Mouse (Mus musculus) midbrain, embryonic 16.5 days (tissue): Measurements from ENCODE around the gene Sema5a. TPM values are rescaled to one million over a fixed set of nuclear protein-coding genes. Genes with fewer than 3 reads are reported as not detected.

ENCODE experiments used
- ATAC-seq: fragments of 200-750 bp; cut with Nextera tagmentation; 2 replicates; pipeline ENCODE4 v1.8.0; 2017; ENCODE audit warnings: moderate TSS enrichment
- H3K27ac ChIP-seq: fragments of 300-500 bp; sonication (generic); 2 replicates; pipeline ENCODE4 v1.5.1; 2014; ENCODE audit warnings: mild to moderate bottlenecking, low read length, mixed read lengths
- H3K27me3 ChIP-seq: fragments of 300-500 bp; sonication (generic); 2 replicates; pipeline ENCODE4 v1.6.1; 2014; ENCODE audit warnings: low read depth, low read length, mixed read lengths; ENCODE audit not compliant: control insufficient read depth, insufficient read depth
- H3K36me3 ChIP-seq: fragments of 300-500 bp; sonication (generic); 2 replicates; pipeline ENCODE4 v1.6.1; 2014; ENCODE audit warnings: mild to moderate bottlenecking, low read length, moderate library complexity, mixed read lengths; ENCODE audit not compliant: control insufficient read depth, insufficient read depth
- H3K4me1 ChIP-seq: fragments of 300-500 bp; sonication (generic); 2 replicates; pipeline ENCODE4 v1.6.1; 2014; ENCODE audit warnings: mild to moderate bottlenecking, low read length, mixed read lengths; ENCODE audit not compliant: control insufficient read depth, insufficient read depth
- H3K4me2 ChIP-seq: fragments of 300-500 bp; sonication (generic); 2 replicates; pipeline ENCODE4 v1.6.1; 2014; ENCODE audit warnings: mild to moderate bottlenecking, low read length, mixed read lengths
- H3K4me3 ChIP-seq: fragments of 300-500 bp; sonication (generic); 2 replicates; pipeline ENCODE4 v1.5.1; 2014; ENCODE audit warnings: low read depth, mild to moderate bottlenecking, low read length, moderate library complexity, mixed read lengths
- H3K9ac ChIP-seq: fragments of 300-500 bp; sonication (generic); 2 replicates; pipeline ENCODE4 v1.6.1; 2014; ENCODE audit warnings: low read depth, low read length, mixed read lengths
- H3K9me3 ChIP-seq: fragments of 300-500 bp; sonication (generic); replicated peaks from 2 replicates; pipeline ENCODE4 v1.6.1; 2014; ENCODE audit warnings: mild to moderate bottlenecking, low read length, mixed read lengths; ENCODE audit not compliant: control insufficient read depth, poor library complexity, severe bottlenecking
- WGBS: fragments of 180-500 bp; shearing (Covaris S2); extraction: QIAGEN DNeasy Blood & Tissue Kit; methylation state at CpG from one replicate; pipeline ENCODE4 v1.1.7; 2014; 5-methylcytosine and 5-hydroxymethylcytosine counted together
- polyA plus RNA-seq: library from polyadenylated mRNA; unstranded; fragments of >200 nt; fragmentation: Nextera tagmentation; extraction: Ambion mirVana; gene quantifications from 2 replicates; pipeline ENCODE4 v1.2.1, GENCODE M21; 2015

Gene Sema5a
- polyA plus RNA-seq, 1 experiment from 2014 or later = 7.1 TPM

DNA sequence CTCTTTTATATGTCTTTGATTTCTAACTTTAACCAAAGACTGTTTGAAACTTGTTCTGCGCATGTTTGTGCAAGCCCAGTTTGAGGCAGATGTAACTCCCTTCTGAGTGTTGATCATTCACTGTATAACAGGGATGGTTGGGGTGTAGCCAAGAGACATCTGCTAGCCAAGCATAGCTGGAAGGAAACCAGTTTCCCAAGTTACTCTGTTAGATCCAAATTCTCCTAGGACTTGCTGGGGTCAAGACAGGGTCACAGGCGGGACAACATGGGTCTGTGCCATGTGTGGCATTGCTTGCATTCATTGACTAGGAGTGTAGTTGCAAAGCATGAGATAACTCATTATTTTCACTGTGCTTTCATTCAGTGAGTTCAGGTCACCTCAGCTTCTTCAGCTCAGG, 366.2 kb downstream of the Sema5a start:
- H3K4me3 ChIP-seq = no peak overlapping the region
- WGBS = 95% methylated on average over 2 of the region's 2 CpGs
- H3K27me3 ChIP-seq = no peaks in the 10 kb centered on the region
- no peak overlapping the region for H3K9ac ChIP-seq
- no peaks in the 10 kb centered on the region for H3K36me3 ChIP-seq
- H3K27ac ChIP-seq = no peak overlapping the region
- H3K9me3 ChIP-seq = no peaks in the 10 kb centered on the region
- no peak overlapping the region for H3K4me2 ChIP-seq
- ATAC-seq = no peak
- H3K4me1 ChIP-seq = no peaks in the 10 kb centered on the region

DNA sequence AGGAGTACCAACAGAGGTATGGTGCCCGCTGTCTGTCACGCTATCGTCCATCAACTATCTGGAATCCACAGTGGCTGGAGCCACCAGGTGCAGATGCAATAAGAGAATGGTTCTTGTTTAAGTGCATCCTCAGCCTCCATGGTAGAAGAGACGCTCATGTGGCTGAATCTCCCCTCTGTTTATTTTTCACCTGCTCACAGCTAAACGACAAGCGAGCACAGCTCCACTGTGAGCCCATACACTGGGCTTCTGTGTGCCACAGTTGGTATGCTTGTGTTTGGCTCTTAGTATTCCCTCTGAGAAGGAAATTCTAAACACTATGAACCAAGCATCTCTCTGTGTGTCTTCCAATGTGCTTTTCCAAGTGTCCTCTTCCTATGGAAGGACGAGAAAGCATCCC, 366.6 kb downstream of the Sema5a start:
- no peak overlapping the region for H3K9ac ChIP-seq
- H3K4me3 ChIP-seq = no peak overlapping the region
- no peaks in the 10 kb centered on the region for H3K9me3 ChIP-seq
- H3K4me2 ChIP-seq = no peak overlapping the region
- no peaks in the 10 kb centered on the region for H3K27me3 ChIP-seq
- no peaks in the 10 kb centered on the region for H3K4me1 ChIP-seq
- ATAC-seq = no peak
- WGBS = 93% methylated on average over 7 of the region's 7 CpGs
- H3K27ac ChIP-seq = no peak overlapping the region
- H3K36me3 ChIP-seq = no peaks in the 10 kb centered on the region

DNA sequence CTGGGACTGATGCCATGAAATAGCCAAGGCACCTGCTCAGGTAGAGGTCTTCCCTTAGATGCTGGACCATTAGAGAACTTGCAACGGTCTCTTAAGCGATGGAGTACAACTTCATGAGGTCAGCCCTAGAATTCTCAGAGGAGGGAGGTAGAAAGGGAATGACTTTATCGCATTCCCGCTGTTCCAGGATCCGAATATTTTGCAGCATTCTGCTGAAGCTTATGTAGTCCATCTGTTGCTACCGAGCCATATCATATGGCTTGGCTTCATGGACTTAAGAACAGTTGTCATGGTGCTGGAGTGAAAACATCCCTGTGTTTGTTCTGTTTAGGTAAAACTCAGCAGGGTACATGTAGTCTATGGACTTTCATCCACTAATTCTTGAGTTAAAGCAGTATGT, 369.1 kb downstream of the Sema5a start:
- H3K9ac ChIP-seq = no peak overlapping the region
- 94% methylated on average over 6 of the region's 6 CpGs for WGBS
- H3K4me3 ChIP-seq = no peak overlapping the region
- no peaks in the 10 kb centered on the region for H3K36me3 ChIP-seq
- H3K27ac ChIP-seq = no peak overlapping the region
- H3K27me3 ChIP-seq = no peaks in the 10 kb centered on the region
- ATAC-seq = no peak
- H3K9me3 ChIP-seq = no peaks in the 10 kb centered on the region
- no peak overlapping the region for H3K4me2 ChIP-seq
- no peaks in the 10 kb centered on the region for H3K4me1 ChIP-seq

DNA sequence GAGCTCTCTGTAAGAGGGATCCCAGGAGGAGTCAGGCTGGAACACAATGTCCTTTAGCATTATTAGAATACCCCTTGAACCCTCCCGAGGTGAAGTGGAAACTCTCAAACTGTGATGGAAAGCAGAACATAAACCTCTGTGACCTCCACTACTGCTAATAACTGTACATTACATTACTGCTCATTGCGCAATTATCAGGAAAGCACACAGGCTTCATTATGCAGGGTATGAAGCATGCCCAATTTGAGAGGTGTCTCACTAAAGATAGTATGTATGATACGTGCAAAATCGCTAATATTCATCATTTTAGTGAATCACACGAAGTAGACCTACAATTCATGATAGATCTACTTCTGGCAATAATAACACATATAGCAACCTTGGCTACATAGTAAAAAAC, 371.2 kb downstream of the Sema5a start:
- Histone ChIP-seq H3K4me2 (no peak overlapping the region), H3K9me3 (no peaks in the 10 kb centered on the region), H3K27me3 (no peaks in the 10 kb centered on the region), H3K9ac (no peak overlapping the region), H3K4me1 (no peaks in the 10 kb centered on the region), H3K4me3 (no peak overlapping the region), H3K27ac (no peak overlapping the region), H3K36me3 (no peaks in the 10 kb centered on the region)
- WGBS = 86% methylated on average over 5 of the region's 5 CpGs
- ATAC-seq = no peak

DNA sequence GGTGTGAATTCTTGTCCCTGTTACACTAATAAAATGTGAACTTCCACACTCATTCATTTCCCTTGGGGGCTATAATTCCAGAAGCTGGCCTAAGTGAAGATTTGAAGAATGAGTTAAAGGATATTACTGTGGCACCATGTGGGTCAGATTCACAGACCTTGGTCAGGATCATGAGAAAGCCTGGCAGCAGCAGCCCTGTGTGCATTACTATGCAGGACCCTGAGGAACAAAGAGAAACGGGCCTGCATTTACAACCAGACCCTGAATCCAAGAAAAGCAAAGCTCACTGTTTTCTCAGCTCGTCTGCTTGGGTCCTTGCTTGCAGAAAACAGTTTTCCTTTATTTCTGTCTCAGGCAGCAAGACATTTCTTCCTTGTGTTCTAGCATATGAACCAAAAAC, 374.6 kb downstream of the Sema5a start:
- Histone ChIP-seq H3K27ac (no peak overlapping the region), H3K4me3 (no peak overlapping the region), H3K9me3 (no peaks in the 10 kb centered on the region), H3K4me2 (no peak overlapping the region), H3K36me3 (no peaks in the 10 kb centered on the region), H3K4me1 (no peaks in the 10 kb centered on the region), H3K27me3 (no peaks in the 10 kb centered on the region), H3K9ac (no peak overlapping the region)
- no peak for ATAC-seq
- 52% methylated on average over 2 of the region's 2 CpGs for WGBS

DNA sequence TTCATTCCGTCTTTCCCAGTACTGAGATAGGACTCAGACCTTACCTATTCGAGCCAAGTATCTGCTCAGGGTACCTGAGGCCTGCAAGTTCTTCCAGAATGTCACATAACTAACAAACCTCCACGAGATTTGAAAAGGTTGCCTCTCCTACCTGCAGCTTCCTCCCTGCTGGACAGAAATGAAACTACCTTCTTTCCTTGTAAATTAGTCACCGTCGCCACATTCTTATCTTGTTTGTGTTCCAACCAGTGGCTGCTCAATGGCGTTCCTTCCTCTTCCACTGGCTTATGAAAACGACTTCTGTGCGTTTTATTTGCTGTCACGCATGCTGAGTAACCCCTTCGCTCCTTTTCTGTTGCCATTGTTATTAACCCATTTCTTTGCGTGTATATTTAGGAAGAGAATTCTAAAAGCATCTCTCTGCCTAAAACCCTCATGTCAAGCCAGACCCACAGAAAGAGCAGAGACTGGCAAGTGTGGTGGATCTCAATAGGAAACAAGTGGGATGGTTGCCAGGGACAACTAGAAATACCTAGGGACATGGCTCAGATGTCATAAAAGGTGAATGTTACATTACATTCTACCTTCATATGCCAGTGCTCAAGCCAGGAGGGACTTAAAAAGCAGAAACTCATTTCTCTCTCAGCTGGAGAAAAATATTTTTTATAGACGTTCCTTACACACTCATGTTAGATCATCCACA, 378.6 kb downstream of the Sema5a start:
- 82% methylated on average over 12 of the region's 12 CpGs for WGBS
- no peak for ATAC-seq

DNA sequence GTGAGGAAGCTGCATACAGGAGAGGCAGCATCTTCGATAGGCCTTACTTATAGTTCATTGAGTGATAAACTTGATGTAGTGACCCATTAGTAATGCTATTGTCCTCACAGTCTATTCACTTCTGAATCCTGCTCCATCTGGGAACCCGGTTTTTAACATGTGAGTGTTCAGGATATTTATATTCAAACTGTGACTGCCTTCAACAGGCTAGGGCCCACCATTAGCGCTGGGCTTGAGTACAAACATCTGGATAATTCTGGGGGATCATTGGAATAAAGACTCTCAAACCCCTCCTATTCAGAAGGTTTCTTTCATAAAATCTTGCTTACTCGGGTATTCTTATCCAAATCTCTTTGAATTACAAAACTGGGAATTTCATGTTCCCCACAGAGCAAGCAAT, 379.5 kb downstream of the Sema5a start:
- Histone ChIP-seq H3K27me3 (no peaks in the 10 kb centered on the region), H3K9me3 (no peaks in the 10 kb centered on the region), H3K9ac (no peak overlapping the region), H3K4me2 (no peak overlapping the region), H3K4me1 (no peaks in the 10 kb centered on the region), H3K27ac (no peak overlapping the region), H3K36me3 (no peaks in the 10 kb centered on the region), H3K4me3 (no peak overlapping the region)
- ATAC-seq = no peak
- WGBS = 46% methylated on average over 4 of the region's 4 CpGs

More for the DNA sequence above, 378.6 kb downstream of the Sema5a start:
- Histone ChIP-seq H3K27me3 (no peaks in the 10 kb centered on the region), H3K9ac (no peak overlapping the region), H3K4me1 (no peaks in the 10 kb centered on the region), H3K27ac (no peak overlapping the region), H3K4me2 (no peak overlapping the region), H3K4me3 (no peak overlapping the region), H3K36me3 (no peaks in the 10 kb centered on the region), H3K9me3 (no peaks in the 10 kb centered on the region)

DNA sequence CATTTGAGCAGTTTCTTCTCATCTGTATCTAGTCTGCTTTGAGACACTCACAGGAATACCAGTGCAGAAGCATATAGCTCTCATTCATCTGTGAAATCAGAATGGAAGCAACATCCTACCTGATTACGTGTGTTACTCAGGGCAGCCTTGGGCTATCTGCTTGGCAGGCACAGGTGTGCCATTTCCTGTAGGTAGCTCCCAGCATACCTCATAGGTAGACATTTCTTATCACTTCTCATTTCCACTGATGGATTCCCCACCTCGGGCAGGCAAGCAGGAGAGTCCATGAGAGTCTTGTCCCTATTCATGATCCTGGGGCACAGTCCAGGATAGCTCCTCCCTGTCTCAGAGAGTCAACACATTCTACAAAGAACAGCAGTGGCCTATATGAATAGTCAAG, 381.4 kb downstream of the Sema5a start:
- H3K9me3 ChIP-seq = no peaks in the 10 kb centered on the region
- H3K4me1 ChIP-seq = no peaks in the 10 kb centered on the region
- no peak for ATAC-seq
- H3K4me2 ChIP-seq = no peak overlapping the region
- no peak overlapping the region for H3K9ac ChIP-seq
- H3K27me3 ChIP-seq = no peaks in the 10 kb centered on the region
- no peak overlapping the region for H3K27ac ChIP-seq
- 91% methylated on average over 2 of the region's 2 CpGs for WGBS
- no peak overlapping the region for H3K4me3 ChIP-seq
- H3K36me3 ChIP-seq = no peaks in the 10 kb centered on the region

DNA sequence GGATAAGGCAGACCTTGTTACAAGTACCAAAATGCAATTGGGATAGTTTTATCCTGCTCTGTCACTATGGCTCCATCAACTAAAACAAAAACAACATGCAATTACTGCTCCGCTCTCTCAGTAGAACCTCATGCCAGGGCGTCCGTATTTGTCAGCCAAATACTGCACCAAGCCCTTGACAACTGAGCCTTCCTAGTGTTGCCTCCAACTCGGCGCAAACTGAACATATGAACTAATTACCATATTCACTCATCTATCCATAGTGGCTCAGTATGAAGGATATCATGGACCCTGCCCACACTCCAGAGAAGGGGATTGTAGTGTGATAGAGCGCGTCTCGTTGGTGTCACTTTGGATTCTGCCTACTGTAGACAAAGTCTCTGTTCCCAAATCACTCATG, 389.1 kb downstream of the Sema5a start:
- no peaks in the 10 kb centered on the region for H3K27me3 ChIP-seq
- no peak for ATAC-seq

More for the DNA sequence above, 389.1 kb downstream of the Sema5a start:
- no peak overlapping the region for H3K4me3 ChIP-seq
- no peaks in the 10 kb centered on the region for H3K4me1 ChIP-seq
- no peaks in the 10 kb centered on the region for H3K9me3 ChIP-seq
- H3K27ac ChIP-seq = no peak overlapping the region
- H3K9ac ChIP-seq = no peak overlapping the region
- no peak overlapping the region for H3K4me2 ChIP-seq
- WGBS = 97% methylated on average over 8 of the region's 8 CpGs
- H3K36me3 ChIP-seq = no peaks in the 10 kb centered on the region
